Mouse (Mus musculus): ENCODE measurements around the gene Ttc28. TPM values are rescaled to one million over a fixed set of nuclear protein-coding genes. Genes with fewer than 3 reads are reported as not detected.
A peak's percentile ranks its signal among the peaks of the same experiment; 100 is the strongest.

The Ttc28 gene
- total RNA-seq, 2 experiments from 2014 or later = 34.1 TPM

GRCm38 (mm10) chr5:111263370-111263769, 383.8 kb downstream of the Ttc28 start:
- DNase-seq (ENCODE audit: low spot score in 2 of 2) = no peak

- DNase-seq (ENCODE audit: low spot score in 2 of 2) = no peak
Observed at GRCm38 (mm10) chr5:111264488-111264887, 384.9 kb downstream of the Ttc28 start.

- DNase-seq (ENCODE audit: low spot score in 2 of 2) = no peak
Observed at GRCm38 (mm10) chr5:111266658-111267057, 387.1 kb downstream of the Ttc28 start.

GRCm38 (mm10) chr5:111267100-111267499, 387.5 kb downstream of the Ttc28 start:
- no peak for DNase-seq (ENCODE audit: low spot score in 2 of 2)

DNA sequence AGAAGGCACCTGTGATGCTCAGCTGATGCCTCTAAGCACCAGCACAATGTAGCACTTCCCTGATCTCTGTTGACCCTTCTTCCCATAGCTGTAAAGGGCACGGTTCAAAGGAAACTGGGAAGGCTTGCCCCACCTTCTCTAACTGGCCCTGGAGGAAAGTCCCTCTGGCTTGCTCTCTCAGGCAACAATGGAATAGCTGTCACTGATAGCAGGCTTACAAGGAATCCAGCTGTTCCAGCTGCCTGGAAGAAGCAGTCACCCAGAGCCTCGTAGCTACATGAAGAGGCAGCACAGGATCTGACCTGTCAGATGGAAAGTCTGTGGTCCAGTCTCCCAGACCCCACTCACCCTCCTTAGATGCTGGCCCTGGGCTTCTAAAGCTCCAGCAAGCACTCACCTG, 389.2 kb downstream of the Ttc28 start:
- no peak for DNase-seq (ENCODE audit: low spot score in 2 of 2)

DNA sequence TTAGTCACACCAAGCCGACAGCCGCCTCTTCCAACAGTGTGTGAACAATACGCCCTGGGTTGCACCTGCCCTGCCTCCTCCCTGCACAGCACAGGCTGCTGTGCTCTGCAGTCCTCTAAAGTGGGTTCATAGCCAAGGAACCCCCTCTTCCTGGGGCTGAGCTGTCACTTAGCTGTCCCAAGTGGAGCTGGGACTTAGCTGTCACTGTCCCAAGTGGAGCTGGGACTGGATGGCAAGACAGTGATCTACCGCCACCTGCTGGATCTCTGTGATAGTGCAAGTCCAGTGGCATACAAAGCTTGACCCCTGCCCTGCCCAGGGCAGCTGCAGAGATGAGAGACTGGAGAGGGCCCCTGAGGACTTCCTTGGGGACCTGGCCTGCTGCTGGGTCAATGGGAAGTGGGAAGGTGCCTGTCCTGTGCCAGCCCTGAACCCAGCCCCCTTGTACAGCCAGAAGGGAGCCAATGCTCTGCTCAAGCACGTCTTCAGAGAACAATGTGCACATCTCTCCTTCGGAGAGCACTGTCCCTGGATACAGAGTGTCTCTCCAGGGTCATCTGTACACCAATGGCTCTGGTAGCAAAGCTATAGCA, 390.1 kb downstream of the Ttc28 start:
- peak; percentile 45 to 62 for DNase-seq (ENCODE audit: low spot score in 2 of 2)

- DNase-seq (ENCODE audit: low spot score in 2 of 2) = no peak
Observed at GRCm38 (mm10) chr5:111270246-111271002, 390.8 kb downstream of the Ttc28 start.

GRCm38 (mm10) chr5:111273589-111273988, 394.0 kb downstream of the Ttc28 start:
- peak; percentile 69 to 70 for DNase-seq (ENCODE audit: low spot score in 2 of 2)

GRCm38 (mm10) chr5:111274948-111275347, 395.3 kb downstream of the Ttc28 start:
- no peak for DNase-seq (ENCODE audit: low spot score in 2 of 2)

GRCm38 (mm10) chr5:111284420-111285175, 405.0 kb downstream of the Ttc28 start:
- DNase-seq (ENCODE audit: low spot score in 2 of 2) = no peak

DNA sequence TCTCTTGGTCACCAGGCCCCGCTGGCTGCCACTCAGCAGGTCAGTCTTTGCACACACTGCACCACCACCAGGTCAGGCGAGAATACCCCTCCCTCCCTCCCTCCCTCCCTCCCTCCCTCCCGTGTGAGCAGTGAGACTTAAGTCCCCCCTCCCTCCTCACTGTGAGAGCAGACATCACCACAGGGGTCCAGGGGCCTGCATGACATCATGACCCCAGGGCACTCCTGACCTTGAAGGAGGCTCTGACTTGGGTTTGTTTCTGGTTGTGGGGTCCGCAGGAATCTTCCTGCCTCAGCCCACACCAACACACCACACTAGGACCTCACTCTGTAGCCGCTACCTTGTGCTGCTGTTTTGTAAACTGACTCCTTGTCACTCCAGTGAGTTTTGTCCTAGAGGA, 408.0 kb downstream of the Ttc28 start:
- no peak for DNase-seq (ENCODE audit: low spot score in 2 of 2)

GRCm38 (mm10) chr5:111288486-111288885, 408.9 kb downstream of the Ttc28 start:
- no peak for DNase-seq (ENCODE audit: low spot score in 2 of 2)

DNA sequence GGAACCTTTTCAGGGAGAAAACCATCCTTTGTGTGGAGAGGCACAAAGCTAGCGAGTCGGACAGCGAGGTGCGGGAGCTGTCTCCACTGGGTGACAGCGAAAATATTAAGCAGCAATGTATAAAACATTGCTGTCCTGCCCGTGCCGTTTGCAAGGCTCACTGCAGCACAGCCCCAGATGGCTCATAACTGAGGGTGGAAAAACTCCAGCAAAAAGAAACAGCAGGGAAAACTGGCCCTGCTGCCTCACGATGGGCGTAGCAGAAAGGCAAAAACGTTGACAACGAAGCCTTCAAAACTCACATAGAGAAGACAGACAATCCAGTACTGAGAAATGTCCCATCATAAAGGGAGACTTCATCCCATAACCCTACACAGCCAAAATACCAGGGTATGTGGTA, 410.5 kb downstream of the Ttc28 start:
- no peak for DNase-seq (ENCODE audit: low spot score in 2 of 2)

GRCm38 (mm10) chr5:111291639-111292038, 412.0 kb downstream of the Ttc28 start:
- no peak for DNase-seq (ENCODE audit: low spot score in 2 of 2)

- DNase-seq (ENCODE audit: low spot score in 2 of 2) = no peak
Observed at GRCm38 (mm10) chr5:111297801-111298200, 418.2 kb downstream of the Ttc28 start.

- DNase-seq (ENCODE audit: low spot score in 2 of 2) = no peak
Observed at GRCm38 (mm10) chr5:111298706-111299105, 419.1 kb downstream of the Ttc28 start.

GRCm38 (mm10) chr5:111300776-111301175, 421.2 kb downstream of the Ttc28 start:
- DNase-seq (ENCODE audit: low spot score in 2 of 2) = no peak

DNA sequence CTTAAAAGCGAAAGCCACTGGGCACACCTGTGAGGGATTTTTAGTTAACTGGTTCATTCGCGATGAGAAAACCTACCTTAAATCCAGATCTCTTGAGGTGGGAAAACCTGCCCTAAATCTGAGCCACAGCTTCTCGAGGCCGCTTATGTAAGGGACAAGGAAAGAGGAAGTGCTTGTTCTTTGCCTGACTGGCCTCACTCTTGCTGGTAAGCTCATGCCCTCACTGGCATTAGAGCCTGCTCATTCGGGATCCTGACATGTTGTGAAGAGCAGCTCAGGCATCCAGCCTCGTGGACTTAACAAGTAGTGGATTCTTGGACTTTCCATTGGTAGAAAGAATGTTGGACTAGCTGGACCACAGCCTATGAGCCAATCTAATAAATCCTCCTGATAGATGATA, 422.1 kb downstream of the Ttc28 start:
- no peak for DNase-seq (ENCODE audit: low spot score in 2 of 2)

- DNase-seq (ENCODE audit: low spot score in 2 of 2) = no peak
Observed at GRCm38 (mm10) chr5:111304730-111305129, 425.1 kb downstream of the Ttc28 start.

- no peak for DNase-seq (ENCODE audit: low spot score in 2 of 2)
Observed at GRCm38 (mm10) chr5:111310185-111310584, 430.6 kb downstream of the Ttc28 start.

DNA sequence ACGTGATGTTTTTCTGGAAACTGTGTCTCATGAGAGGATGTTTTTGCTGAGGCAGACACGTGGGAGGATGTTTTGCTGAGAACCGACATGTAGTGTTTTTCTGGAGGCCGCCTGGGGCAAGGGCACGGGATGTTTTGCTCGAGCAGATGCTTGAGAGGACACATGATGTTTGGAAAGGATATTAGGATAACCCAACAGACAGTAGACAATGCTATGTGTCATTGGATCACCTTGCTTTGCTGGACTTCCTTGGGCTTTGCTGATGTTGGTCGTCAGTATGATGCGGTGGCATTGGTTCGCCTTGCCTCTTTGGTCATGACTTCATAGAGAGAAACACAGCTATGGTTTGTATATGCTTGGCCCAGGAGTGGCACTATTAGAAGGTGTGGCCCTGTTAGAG, 434.2 kb downstream of the Ttc28 start:
- DNase-seq (ENCODE audit: low spot score in 2 of 2) = no peak

- no peak for DNase-seq (ENCODE audit: low spot score in 2 of 2)
Observed at GRCm38 (mm10) chr5:111315061-111315460, 435.5 kb downstream of the Ttc28 start.

Measured in adrenal gland, postnatal 4 days (tissue).